Mouse (Mus musculus) Muller cell, postnatal 12 days (primary cell): Measurements from ENCODE around the gene Ptk7.

Source experiments
- DNase-seq: peaks from one replicate; pipeline ENCODE4 v3.0.0-alpha.2; 2015; ENCODE audit errors: inconsistent ontology term

The Ptk7 gene

GRCm38 (mm10) chr17:46521963-46522668 lies 107.2 kb downstream of the Ptk7 start:
- DNase-seq = no peak

DNA sequence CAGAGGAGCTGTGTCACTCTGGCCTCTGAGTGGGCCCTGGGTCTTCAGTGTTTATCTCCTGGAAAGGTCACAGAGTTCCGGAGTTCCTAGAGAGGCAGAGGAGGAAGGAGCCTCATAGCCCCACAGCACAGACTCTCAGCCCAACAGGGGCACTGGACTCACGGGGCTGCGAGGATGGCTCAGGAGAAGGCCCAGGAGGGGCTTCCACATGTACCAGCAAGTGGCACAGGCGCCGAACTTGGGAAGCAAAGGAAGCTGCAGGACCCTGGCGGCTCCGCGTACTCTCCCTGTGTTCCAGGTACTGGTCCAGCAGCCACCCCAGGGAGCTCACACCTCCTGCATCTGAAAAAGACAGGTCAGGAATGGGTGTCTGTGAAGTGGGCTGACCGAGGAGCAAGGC lies 108.1 kb downstream of the Ptk7 start:
- DNase-seq = no peak

GRCm38 (mm10) chr17:46520385-46520979 lies 108.8 kb downstream of the Ptk7 start:
- no peak for DNase-seq

- DNase-seq = no peak
Observed at GRCm38 (mm10) chr17:46519971-46520370, 109.3 kb downstream of the Ptk7 start.
